Mouse (Mus musculus) erythroid progenitor cell, adult 5-6 weeks (primary cell): ENCODE results near the gene Fcer2a. TPM values are rescaled to one million over a fixed set of nuclear protein-coding genes. Genes with fewer than 3 reads are reported as not detected.

ENCODE experiments used
- total RNA-seq, 2 experiments: library from RNA; stranded (forward) in 1 of 2; stranded (reverse) in 1 of 2; fragments of 150-400 nt in 1 of 2; fragments of 186-747, 209-891 nt in 1 of 2; gene quantifications; 2 replicates each; pipeline versions ENCODE4 v1.2.3 to v1.2.4; 2015 to 2017; ENCODE audit warnings: low replicate concordance in 2 of 2

The Fcer2a gene
- total RNA-seq, 2 experiments from 2014 or later: not detected

Other genes with a start within 250 kb of the Fcer2a start
- gene Pex11g, start 226.5 kb downstream of the Fcer2a start, total RNA-seq (2015; ENCODE audit: low replicate concordance): 0.72 TPM in 1 of 2 replicates, not detected in the other
- not detected in 2 replicates for gene Pex11g, start 226.5 kb downstream of the Fcer2a start, total RNA-seq (2017; ENCODE audit: low replicate concordance)
- gene Tex45, start 223.3 kb downstream of the Fcer2a start, total RNA-seq (2015; ENCODE audit: low replicate concordance): not detected in 2 replicates
- not detected in 2 replicates for gene Tex45, start 223.3 kb downstream of the Fcer2a start, total RNA-seq (2017; ENCODE audit: low replicate concordance)
- 2.9 TPM in 1 of 2 replicates, not detected in the other for gene Zfp358, start 201.0 kb downstream of the Fcer2a start, total RNA-seq (2015; ENCODE audit: low replicate concordance)
- 2.0 TPM in 1 of 2 replicates, not detected in the other for gene Zfp358, start 201.0 kb downstream of the Fcer2a start, total RNA-seq (2017; ENCODE audit: low replicate concordance)
- 45.3 and 65.2 TPM in 2 replicates for gene Mcoln1, start 193.7 kb downstream of the Fcer2a start, total RNA-seq (2015; ENCODE audit: low replicate concordance)
- gene Mcoln1, start 193.7 kb downstream of the Fcer2a start, total RNA-seq (2017; ENCODE audit: low replicate concordance): 82.9 and 267 TPM in 2 replicates
- 110 and 131 TPM in 2 replicates for gene Pnpla6, start 178.8 kb downstream of the Fcer2a start, total RNA-seq (2015; ENCODE audit: low replicate concordance)
- 147 and 272 TPM in 2 replicates for gene Pnpla6, start 178.8 kb downstream of the Fcer2a start, total RNA-seq (2017; ENCODE audit: low replicate concordance)
- gene C330021F23Rik, start 126.2 kb downstream of the Fcer2a start, total RNA-seq (2015; ENCODE audit: low replicate concordance): not detected in 2 replicates
- not detected in 2 replicates for gene C330021F23Rik, start 126.2 kb downstream of the Fcer2a start, total RNA-seq (2017; ENCODE audit: low replicate concordance)
- not detected in 2 replicates for gene Camsap3, start 106.9 kb downstream of the Fcer2a start, total RNA-seq (2015; ENCODE audit: low replicate concordance)
- gene Camsap3, start 106.9 kb downstream of the Fcer2a start, total RNA-seq (2017; ENCODE audit: low replicate concordance): not detected in 2 replicates
- gene Xab2, start 72.9 kb downstream of the Fcer2a start, total RNA-seq (2015; ENCODE audit: low replicate concordance): 8.8 and 12.3 TPM in 2 replicates
- gene Xab2, start 72.9 kb downstream of the Fcer2a start, total RNA-seq (2017; ENCODE audit: low replicate concordance): 30.6 and 36.8 TPM in 2 replicates
- gene Pet100, start 72.6 kb downstream of the Fcer2a start, total RNA-seq (2015; ENCODE audit: low replicate concordance): 48.6 and 125 TPM in 2 replicates
- gene Pet100, start 72.6 kb downstream of the Fcer2a start, total RNA-seq (2017; ENCODE audit: low replicate concordance): 65.1 and 137 TPM in 2 replicates
- gene Pcp2, start 68.6 kb downstream of the Fcer2a start, total RNA-seq (2015; ENCODE audit: low replicate concordance): not detected in 2 replicates
- gene Pcp2, start 68.6 kb downstream of the Fcer2a start, total RNA-seq (2017; ENCODE audit: low replicate concordance): not detected in 2 replicates
- gene Stxbp2, start 63.2 kb downstream of the Fcer2a start, total RNA-seq (2015; ENCODE audit: low replicate concordance): 32.7 and 56.9 TPM in 2 replicates
- 34.7 and 49.1 TPM in 2 replicates for gene Stxbp2, start 63.2 kb downstream of the Fcer2a start, total RNA-seq (2017; ENCODE audit: low replicate concordance)
- gene Retn, start 38.4 kb downstream of the Fcer2a start, total RNA-seq (2015; ENCODE audit: low replicate concordance): not detected in 2 replicates
- not detected in 2 replicates for gene Retn, start 38.4 kb downstream of the Fcer2a start, total RNA-seq (2017; ENCODE audit: low replicate concordance)
- 13.4 and 36.4 TPM in 2 replicates for gene Mcemp1, start 28.4 kb downstream of the Fcer2a start, total RNA-seq (2015; ENCODE audit: low replicate concordance)
- 4.1 and 11.6 TPM in 2 replicates for gene Mcemp1, start 28.4 kb downstream of the Fcer2a start, total RNA-seq (2017; ENCODE audit: low replicate concordance)
- not detected in 2 replicates for gene Fcor, start 21.8 kb downstream of the Fcer2a start, total RNA-seq (2015; ENCODE audit: low replicate concordance)
- not detected in 2 replicates for gene Fcor, start 21.8 kb downstream of the Fcer2a start, total RNA-seq (2017; ENCODE audit: low replicate concordance)
- gene Trappc5, start 17.9 kb downstream of the Fcer2a start, total RNA-seq (2015; ENCODE audit: low replicate concordance): 5.4 and 6.1 TPM in 2 replicates
- gene Trappc5, start 17.9 kb downstream of the Fcer2a start, total RNA-seq (2017; ENCODE audit: low replicate concordance): 5.1 and 5.4 TPM in 2 replicates
- gene Clec4g, start 26.5 kb upstream of the Fcer2a start, total RNA-seq (2015; ENCODE audit: low replicate concordance): not detected in 2 replicates
- not detected in 2 replicates for gene Clec4g, start 26.5 kb upstream of the Fcer2a start, total RNA-seq (2017; ENCODE audit: low replicate concordance)
- 5.4 TPM in 1 of 2 replicates, not detected in the other for gene Cd209a, start 54.8 kb upstream of the Fcer2a start, total RNA-seq (2015; ENCODE audit: low replicate concordance)
- 3.0 and 5.1 TPM in 2 replicates for gene Cd209a, start 54.8 kb upstream of the Fcer2a start, total RNA-seq (2017; ENCODE audit: low replicate concordance)
- not detected in 2 replicates for gene Cd209e, start 160.1 kb upstream of the Fcer2a start, total RNA-seq (2015; ENCODE audit: low replicate concordance)
- not detected in 2 replicates for gene Cd209e, start 160.1 kb upstream of the Fcer2a start, total RNA-seq (2017; ENCODE audit: low replicate concordance)
- not detected in 2 replicates for gene Cd209d, start 184.4 kb upstream of the Fcer2a start, total RNA-seq (2015; ENCODE audit: low replicate concordance)
- gene Cd209d, start 184.4 kb upstream of the Fcer2a start, total RNA-seq (2017; ENCODE audit: low replicate concordance): not detected in 2 replicates
- gene Cd209b, start 232.7 kb upstream of the Fcer2a start, total RNA-seq (2015; ENCODE audit: low replicate concordance): not detected in 2 replicates
- not detected in 2 replicates for gene Cd209b, start 232.7 kb upstream of the Fcer2a start, total RNA-seq (2017; ENCODE audit: low replicate concordance)